Mouse (Mus musculus) stomach, postnatal 0 days (tissue): ENCODE results near the gene Nup35.

Source experiments
- CTCF ChIP-seq: IDR thresholded peaks from 2 replicates; pipeline ENCODE4 v1.5.1; 2016; ENCODE audit warnings: antibody characterized with exemption, low read depth, mild to moderate bottlenecking, moderate library complexity
- EP300 ChIP-seq: optimal IDR thresholded peaks from 2 replicates; pipeline ENCODE3; 2016; ENCODE audit warnings: antibody characterized with exemption

GRCm38 (mm10) chr2:80639864-80640263 lies 22.8 kb downstream of the Nup35 start:
- TF ChIP-seq CTCF = no peak
- TF ChIP-seq EP300 = no peak
